Mouse (Mus musculus) splenic B cell, adult 2 months (primary cell): ENCODE measurements around the gene Cacng7.

ENCODE experiments used
- DNase-seq: peaks from one replicate; pipeline ENCODE4 v3.0.0-alpha.2; 2011; ENCODE audit warnings: low read depth, low spot score
- H3K27me3 ChIP-seq: 2 replicates; pipeline ENCODE4 v1.6.1; 2012; ENCODE audit warnings: mild to moderate bottlenecking, low read length, moderate library complexity, mixed read lengths; ENCODE audit not compliant: control insufficient read depth, poor library complexity, insufficient read depth, severe bottlenecking
- H3K36me3 ChIP-seq: 2 replicates; pipeline ENCODE4 v1.6.1; 2012; ENCODE audit warnings: mild to moderate bottlenecking, low read length, moderate library complexity, mixed read lengths; ENCODE audit not compliant: control insufficient read depth, poor library complexity, insufficient read depth, severe bottlenecking

Cacng7 gene

GRCm38 (mm10) chr7:3296711-3297110 lies 36.0 kb upstream of the Cacng7 start:
- Histone ChIP-seq H3K36me3 (peaks cover 4% of the 10 kb centered on the region), H3K27me3 (no peaks in the 10 kb centered on the region)
- DNase-seq = no peak

GRCm38 (mm10) chr7:3299941-3300617 lies 32.7 kb upstream of the Cacng7 start:
- DNase-seq = peak; percentile 67
- no peaks in the 10 kb centered on the region for H3K27me3 ChIP-seq

GRCm38 (mm10) chr7:3300891-3301627 lies 31.7 kb upstream of the Cacng7 start:
- Histone ChIP-seq H3K36me3 (peaks cover 4% of the 10 kb centered on the region), H3K27me3 (no peaks in the 10 kb centered on the region)
- no peak for DNase-seq

More at GRCm38 (mm10) chr7:3299941-3300617, 32.7 kb upstream of the Cacng7 start:
- peaks cover 4% of the 10 kb centered on the region for H3K36me3 ChIP-seq

GRCm38 (mm10) chr7:3301628-3302555 lies 30.9 kb upstream of the Cacng7 start:
- peaks cover 2% of the 10 kb centered on the region; the same call in 1 of the 2 replicates for H3K36me3 ChIP-seq
- H3K27me3 ChIP-seq = no peaks in the 10 kb centered on the region
- DNase-seq = no peak

GRCm38 (mm10) chr7:3302556-3303275 lies 30.0 kb upstream of the Cacng7 start:
- DNase-seq = peak; percentile 49
- peaks cover 2% of the 10 kb centered on the region; the same call in 1 of the 2 replicates for H3K36me3 ChIP-seq
- no peaks in the 10 kb centered on the region for H3K27me3 ChIP-seq

- Histone ChIP-seq H3K27me3 (no peaks in the 10 kb centered on the region), H3K36me3 (no peaks in the 10 kb centered on the region; the same call in 1 of the 2 replicates)
- DNase-seq = peak; percentile 84
These were observed 29.4 kb upstream of the Cacng7 start for GRCm38 (mm10) chr7:3303276-3303781.

GRCm38 (mm10) chr7:3303789-3304188 lies 29.0 kb upstream of the Cacng7 start:
- Histone ChIP-seq H3K36me3 (no peaks in the 10 kb centered on the region), H3K27me3 (no peaks in the 10 kb centered on the region)
- no peak for DNase-seq

GRCm38 (mm10) chr7:3304298-3304697 lies 28.5 kb upstream of the Cacng7 start:
- DNase-seq = peak; percentile 81
- Histone ChIP-seq H3K36me3 (no peaks in the 10 kb centered on the region), H3K27me3 (no peaks in the 10 kb centered on the region)

- DNase-seq = no peak
- no peaks in the 10 kb centered on the region for H3K36me3 ChIP-seq
- no peaks in the 10 kb centered on the region for H3K27me3 ChIP-seq
These were observed 26.4 kb upstream of the Cacng7 start for GRCm38 (mm10) chr7:3306400-3306799.

- H3K27me3 ChIP-seq = no peaks in the 10 kb centered on the region
- DNase-seq = no peak
- no peaks in the 10 kb centered on the region for H3K36me3 ChIP-seq
These were observed 24.1 kb upstream of the Cacng7 start for GRCm38 (mm10) chr7:3308646-3309045.

GRCm38 (mm10) chr7:3310233-3310632 lies 22.5 kb upstream of the Cacng7 start:
- no peaks in the 10 kb centered on the region for H3K27me3 ChIP-seq
- no peak for DNase-seq
- no peaks in the 10 kb centered on the region for H3K36me3 ChIP-seq

GRCm38 (mm10) chr7:3313571-3313970 lies 19.2 kb upstream of the Cacng7 start:
- DNase-seq = no peak
- Histone ChIP-seq H3K27me3 (no peaks in the 10 kb centered on the region), H3K36me3 (no peaks in the 10 kb centered on the region)

GRCm38 (mm10) chr7:3314121-3314520 lies 18.6 kb upstream of the Cacng7 start:
- Histone ChIP-seq H3K36me3 (no peaks in the 10 kb centered on the region), H3K27me3 (no peaks in the 10 kb centered on the region)
- DNase-seq = no peak

GRCm38 (mm10) chr7:3317704-3318103 lies 15.1 kb upstream of the Cacng7 start:
- H3K27me3 ChIP-seq = no peaks in the 10 kb centered on the region
- H3K36me3 ChIP-seq = no peaks in the 10 kb centered on the region
- no peak for DNase-seq
